Mouse (Mus musculus) layer of hippocampus, adult 18-20 months (tissue): ENCODE data around the gene D10Wsu102e. TPM values are rescaled to one million over a fixed set of nuclear protein-coding genes. Genes with fewer than 3 reads are reported as not detected.
A peak's percentile ranks its signal among the peaks of the same experiment; 100 is the strongest.
"Not testable (repeated sequence)": the region's sequence is repeated elsewhere in the genome, so short reads cannot be mapped to it uniquely, and the experiment has no call there.

ENCODE experiments used
- DNase-seq, 2 experiments: peaks; one replicate each; pipeline ENCODE4 v3.0.0; 2022; ENCODE audit warnings: low spot score in 2 of 2
- total RNA-seq, 2 experiments: library from RNA; stranded (reverse); gene quantifications; 2 replicates each; pipeline ENCODE4 v1.2.3; 2021

Gene D10Wsu102e
- total RNA-seq, 2 experiments from 2014 or later: 2.8 to 3.0 TPM

DNA sequence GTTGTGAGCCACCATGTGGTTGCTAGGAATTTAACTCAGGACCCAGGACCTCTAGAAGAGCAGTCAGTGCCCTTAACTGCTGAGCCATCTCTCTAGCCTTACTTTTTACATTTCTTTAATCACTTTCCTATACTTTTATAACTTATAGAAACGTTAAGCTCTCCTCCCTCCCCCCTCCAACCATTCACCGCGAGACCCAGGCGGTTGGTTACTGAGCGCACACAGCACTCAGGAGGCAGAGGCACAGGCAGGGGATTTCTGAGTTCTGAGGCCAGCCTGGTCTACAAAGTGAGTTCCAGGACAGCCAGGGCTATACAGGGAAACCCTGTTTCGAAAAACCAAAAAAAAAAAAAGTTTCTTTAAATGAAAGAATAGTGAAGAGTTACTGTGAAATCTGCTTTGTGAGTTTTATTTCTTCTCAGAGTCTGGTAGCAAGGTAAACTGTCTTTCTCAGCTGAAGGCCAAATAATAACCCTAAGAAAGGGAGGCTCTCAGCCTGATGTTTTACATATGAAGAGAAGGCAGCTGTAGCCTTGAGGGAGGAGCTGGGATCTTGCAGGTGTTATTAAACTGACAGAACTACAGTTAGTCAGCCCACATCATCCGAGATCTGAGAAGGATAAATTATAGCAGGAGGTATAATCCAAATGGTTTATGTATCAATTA, 14.2 kb upstream of the D10Wsu102e start:
- no peak for DNase-seq

GRCm38 (mm10) chr10:83346359-83346736, 13.7 kb upstream of the D10Wsu102e start:
- DNase-seq: no peak

DNA sequence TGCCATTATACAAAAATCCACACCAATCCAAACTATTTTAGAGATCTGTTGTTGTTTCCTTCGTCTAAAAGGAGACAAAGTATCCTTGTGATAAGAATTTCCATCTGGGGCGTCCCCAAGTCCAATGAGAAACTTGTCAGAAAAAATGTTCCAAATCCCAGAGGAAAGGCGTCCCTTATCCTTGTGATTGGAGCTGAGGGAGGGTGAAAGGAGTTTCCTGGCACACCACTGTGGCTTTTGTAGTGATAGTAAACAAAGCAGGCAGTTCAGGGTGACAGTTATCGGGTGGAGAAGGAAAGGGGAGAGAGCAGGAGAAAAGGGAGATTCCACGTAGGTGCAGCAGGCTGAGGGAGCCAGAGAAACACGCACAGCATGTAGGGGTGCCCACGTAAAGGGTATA, 12.5 kb upstream of the D10Wsu102e start:
- no peak for DNase-seq

DNA sequence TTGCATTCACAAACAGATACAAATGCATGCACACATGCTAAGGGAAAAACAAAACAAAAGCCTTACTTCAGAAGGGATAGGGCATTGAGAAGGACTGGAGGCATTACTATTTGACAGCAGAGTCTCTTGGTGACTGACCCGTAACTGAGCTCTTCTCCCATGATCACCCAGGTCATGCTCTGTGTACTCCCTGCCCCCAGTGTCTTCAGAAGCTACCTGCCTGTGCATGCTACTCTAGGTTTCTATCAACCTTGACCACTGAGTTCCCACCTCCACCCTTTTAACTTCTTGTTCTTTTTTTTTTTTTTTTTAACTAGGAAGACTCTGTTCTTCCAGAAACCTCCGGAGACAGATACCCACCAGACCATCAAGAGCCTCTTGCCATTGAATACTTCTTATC, 9.3 kb upstream of the D10Wsu102e start:
- DNase-seq: no peak

DNA sequence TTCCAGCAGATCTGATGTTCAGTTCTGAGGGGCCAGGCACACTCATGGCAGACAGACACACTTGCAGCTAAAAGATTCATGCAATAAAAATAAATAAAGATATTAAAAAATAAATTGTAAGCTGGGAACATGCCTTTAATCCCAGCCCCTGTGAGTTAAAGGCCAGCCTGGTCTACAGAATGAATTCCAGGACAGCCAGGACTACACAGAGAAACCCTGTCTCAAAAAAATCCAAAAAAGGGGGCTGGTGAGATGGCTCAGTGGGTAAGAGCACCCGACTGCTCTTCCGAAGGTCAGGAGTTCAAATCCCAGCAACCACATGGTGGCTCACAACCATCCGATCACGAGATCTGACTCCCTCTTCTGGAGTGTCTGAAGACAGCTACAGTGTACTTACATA, 8.2 kb upstream of the D10Wsu102e start:
- DNase-seq: not testable (repeated sequence)

GRCm38 (mm10) chr10:83353680-83354332, 6.2 kb upstream of the D10Wsu102e start:
- DNase-seq: no peak

GRCm38 (mm10) chr10:83354333-83354719, 5.7 kb upstream of the D10Wsu102e start:
- no peak for DNase-seq

GRCm38 (mm10) chr10:83356416-83356815, 3.6 kb upstream of the D10Wsu102e start:
- no peak for DNase-seq

GRCm38 (mm10) chr10:83359451-83359850, 570 bp upstream of the D10Wsu102e start:
- DNase-seq: no peak

GRCm38 (mm10) chr10:83360356-83360755, 335 bp downstream of the D10Wsu102e start:
- DNase-seq: no peak

DNA sequence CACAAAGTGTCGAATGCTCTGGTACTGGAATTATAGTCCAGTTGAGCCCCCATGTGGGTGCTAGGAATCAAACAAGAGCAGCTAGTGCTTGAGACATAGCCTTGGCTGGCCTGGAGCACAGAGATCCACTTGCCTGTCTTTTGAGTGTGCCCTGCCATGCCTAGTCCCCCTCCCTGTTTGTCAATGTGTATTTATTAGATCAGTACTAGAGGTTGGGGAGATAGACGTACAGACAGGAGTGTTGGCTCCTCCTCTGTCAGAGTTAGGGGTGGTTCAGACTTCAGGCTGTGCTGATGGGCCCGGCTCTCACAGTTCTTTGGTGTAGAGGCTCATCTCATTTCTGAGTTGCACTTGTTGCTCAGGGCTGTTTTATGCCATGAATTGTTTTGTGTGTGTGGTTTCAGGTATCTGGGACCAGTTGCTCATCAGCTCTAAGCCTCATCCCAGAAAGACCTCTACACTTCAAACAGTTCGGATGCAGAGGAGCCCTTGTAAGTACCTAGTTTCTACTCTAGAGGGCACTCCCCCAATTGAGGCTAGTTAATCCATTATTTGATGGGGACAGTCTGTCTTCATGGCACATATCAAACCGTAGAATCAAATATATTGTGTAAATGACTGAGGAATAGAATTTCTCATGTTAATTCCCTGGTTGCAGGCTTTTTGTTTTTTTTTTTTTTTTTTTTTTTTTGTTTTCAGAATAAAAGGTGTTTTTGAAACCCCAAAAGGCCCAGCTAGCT, 1.8 kb downstream of the D10Wsu102e start:
- DNase-seq: peak in 1 of 2 experiments; percentile 58

GRCm38 (mm10) chr10:83363451-83363850, 3.4 kb downstream of the D10Wsu102e start:
- DNase-seq: no peak

DNA sequence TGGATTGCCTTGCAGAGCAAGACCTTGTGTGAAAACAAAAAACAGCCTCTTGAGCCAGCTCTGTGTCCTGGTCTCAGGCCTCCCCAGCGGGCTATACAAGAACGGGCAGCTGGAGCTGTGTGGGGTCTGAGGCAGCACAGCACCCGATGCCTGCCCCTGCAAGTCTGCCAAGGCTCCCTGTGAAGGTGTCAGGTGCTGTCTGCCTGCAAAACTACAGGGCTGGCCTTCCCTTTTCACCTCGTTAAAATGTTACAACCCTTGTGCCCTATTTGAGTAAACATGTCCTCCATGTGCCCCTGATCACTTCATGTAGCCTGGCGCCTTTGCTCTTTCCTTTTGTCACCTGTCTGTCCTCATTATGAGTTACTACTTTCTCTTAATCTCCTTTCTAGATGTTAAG, 8.9 kb downstream of the D10Wsu102e start:
- no peak for DNase-seq

- no peak for DNase-seq
Measured at GRCm38 (mm10) chr10:83374045-83374656, 14.1 kb downstream of the D10Wsu102e start.

DNA sequence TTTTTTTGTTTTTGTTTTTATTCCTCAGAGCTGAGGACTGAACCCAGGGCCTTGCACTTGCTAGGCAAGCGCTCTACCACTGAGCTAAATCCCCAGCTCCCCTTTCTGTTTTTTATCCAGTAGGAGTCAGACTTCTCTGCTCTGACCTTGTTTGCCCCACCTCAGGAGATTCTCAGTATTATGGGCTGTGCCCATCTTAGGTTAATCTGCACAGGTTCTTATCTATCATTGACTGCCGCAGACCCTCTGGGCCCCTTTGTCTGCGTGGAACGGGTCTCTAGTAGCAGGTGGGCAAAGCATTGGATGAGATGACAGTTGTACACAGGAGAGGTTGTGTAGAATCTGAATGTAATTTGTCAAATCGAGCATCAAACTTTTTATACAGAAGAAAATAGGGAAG, 15.4 kb downstream of the D10Wsu102e start:
- not testable (repeated sequence) for DNase-seq

DNA sequence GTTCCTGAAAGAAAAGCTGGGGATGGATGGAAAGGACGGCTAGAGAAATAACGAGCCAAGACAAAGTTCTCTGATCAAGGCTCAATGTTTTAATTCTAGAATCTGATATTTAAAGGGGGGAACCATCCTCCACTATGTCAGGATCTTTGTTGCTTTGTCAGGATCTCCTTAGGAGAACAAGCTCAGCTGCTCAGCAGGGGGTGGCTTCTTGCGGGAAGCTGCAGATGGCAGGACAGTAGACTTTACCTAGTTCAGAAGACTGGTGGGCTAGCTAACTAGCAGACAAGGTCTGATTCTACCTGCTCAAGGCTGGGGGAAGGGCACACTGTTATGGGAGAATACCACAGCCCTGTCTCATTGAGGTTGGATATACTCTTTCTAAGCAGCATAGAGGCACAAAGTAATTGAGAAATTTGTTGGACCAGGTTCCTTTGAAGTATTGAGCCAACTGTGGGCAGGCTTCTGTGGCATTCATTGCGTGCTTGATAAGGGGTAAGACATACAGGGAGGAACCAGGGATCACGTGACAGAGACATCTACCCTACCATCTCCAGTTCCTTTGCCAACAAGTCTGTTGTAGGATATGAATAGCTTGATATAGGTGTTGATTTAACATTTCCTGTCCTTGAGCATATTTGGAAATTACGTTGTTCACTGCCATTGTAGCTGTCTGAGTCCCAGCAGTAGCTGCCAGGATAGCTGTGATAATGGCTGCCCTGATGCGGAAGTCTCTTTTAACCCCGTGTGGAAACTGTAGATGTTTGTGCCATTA, 17.1 kb downstream of the D10Wsu102e start:
- DNase-seq: no peak

DNA sequence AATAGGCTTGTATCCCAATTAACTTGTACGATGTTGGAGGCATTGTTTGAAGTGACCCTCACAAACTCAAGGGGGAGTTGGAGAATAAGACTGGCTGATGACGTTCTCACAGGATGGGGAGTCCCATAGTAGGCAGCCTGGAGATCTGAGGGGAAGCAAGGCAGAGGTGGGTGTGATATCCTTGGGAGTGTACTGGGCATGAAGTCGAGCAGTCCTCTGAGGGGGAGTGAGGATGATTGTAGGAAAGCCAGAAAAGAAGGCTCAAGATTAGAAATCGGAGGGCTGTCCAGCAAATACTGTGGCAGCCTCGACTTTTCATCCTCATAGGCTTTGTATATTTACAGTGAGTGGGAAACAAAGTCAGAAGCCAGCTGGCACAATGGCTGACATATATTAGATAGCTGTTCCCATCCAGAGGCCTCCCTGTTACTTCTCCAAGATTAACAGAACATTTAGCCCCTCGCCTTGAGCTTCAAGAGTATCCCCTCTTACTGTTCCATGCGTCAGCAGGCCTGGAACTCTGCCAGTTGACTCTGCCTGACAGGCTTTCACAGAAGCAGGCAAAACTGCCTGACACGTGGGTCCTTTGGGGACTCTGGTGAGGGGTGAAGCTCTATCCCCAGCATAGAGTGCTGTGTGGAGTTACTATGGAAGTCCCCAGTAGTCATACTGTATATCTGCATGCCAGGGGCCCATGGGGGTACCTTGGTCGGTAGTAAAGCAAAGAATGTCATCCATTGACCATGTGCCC, 18.2 kb downstream of the D10Wsu102e start:
- no peak for DNase-seq

GRCm38 (mm10) chr10:83380501-83380900, 20.5 kb downstream of the D10Wsu102e start:
- no peak for DNase-seq

DNA sequence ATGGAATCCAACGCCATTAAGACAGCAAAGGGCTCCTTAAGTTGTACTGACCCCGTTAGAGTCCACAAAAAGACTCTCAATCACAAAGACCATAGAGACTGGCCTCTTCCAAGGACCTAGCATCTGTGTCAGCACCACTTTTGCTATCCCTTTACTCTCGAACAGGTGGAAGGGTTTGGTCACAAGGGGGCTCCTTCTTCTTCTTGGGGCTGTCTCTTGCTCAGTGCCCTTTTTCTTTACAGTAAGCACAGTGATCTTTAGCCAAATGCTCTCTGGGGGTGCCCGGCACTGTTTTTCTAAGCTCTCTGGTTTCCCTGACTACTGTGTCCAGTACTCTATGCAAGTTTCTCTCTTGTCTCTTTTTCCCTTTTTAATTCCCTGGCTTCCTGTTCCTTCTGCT, 22.5 kb downstream of the D10Wsu102e start:
- DNase-seq: no peak

GRCm38 (mm10) chr10:83382988-83383387, 23.0 kb downstream of the D10Wsu102e start:
- no peak for DNase-seq
